Mouse (Mus musculus): ENCODE results near the gene Eya4. TPM values are rescaled to one million over a fixed set of nuclear protein-coding genes. Genes with fewer than 3 reads are reported as not detected.

Eya4 gene
- polyA plus RNA-seq, 1 experiment from 2014 or later = 10.7 TPM

DNA sequence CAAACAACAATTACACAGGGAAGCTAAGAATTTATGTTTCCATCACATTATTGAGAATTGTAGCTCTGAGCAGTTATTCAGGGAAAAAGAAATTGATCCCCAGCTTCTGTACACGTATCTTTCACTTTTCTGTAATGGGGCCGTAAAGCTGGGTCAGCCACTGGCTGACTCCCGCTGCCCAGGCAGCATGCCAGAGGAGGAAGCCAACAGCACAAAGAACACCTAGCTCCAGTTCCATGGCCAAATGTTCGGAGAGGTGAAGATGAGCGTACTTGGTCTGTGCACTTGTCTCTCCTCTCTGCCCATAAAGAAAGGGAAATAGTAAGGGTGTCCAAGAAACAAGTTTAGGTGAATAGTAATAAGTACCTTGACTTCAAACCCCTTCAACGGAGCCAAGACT, 22.9 kb downstream of the Eya4 start:
- 84% methylated on average over 6 of the region's 6 CpGs for WGBS
- no peaks in the 10 kb centered on the region for H3K9me3 ChIP-seq

GRCm38 (mm10) chr10:23322275-23322674, 28.3 kb downstream of the Eya4 start:
- Histone ChIP-seq H3K9me3 (no peaks in the 10 kb centered on the region), H3K9ac (replicated peaks) (no peak overlapping the region), H3K4me3 (replicated peaks) (no peak overlapping the region), H3K36me3 (no peaks in the 10 kb centered on the region), H3K27ac (no peak overlapping the region), H3K4me2 (no peak overlapping the region), H3K27me3 (no peaks in the 10 kb centered on the region), H3K4me1 (replicated peaks) (no peaks in the 10 kb centered on the region)
- 83% methylated on average over 4 of the region's 4 CpGs for WGBS
- no peak for ATAC-seq (ENCODE audit: insufficient number of reproducible peaks, insufficient read depth, low FRiP score, low TSS enrichment, low read depth)

More for the DNA sequence above, 22.9 kb downstream of the Eya4 start:
- no peak overlapping the region for H3K27ac ChIP-seq
- peaks cover 6% of the 10 kb centered on the region; the same call in 1 of the 2 replicates for H3K4me1 ChIP-seq (replicated peaks)
- H3K36me3 ChIP-seq = no peaks in the 10 kb centered on the region
- H3K4me3 ChIP-seq (replicated peaks) = no peak overlapping the region
- no peak overlapping the region for H3K4me2 ChIP-seq
- no peak overlapping the region for H3K9ac ChIP-seq (replicated peaks)
- H3K27me3 ChIP-seq = no peaks in the 10 kb centered on the region
- ATAC-seq (ENCODE audit: insufficient number of reproducible peaks, insufficient read depth, low FRiP score, low TSS enrichment, low read depth) = no peak

GRCm38 (mm10) chr10:23295616-23296015, 55.0 kb downstream of the Eya4 start:
- Histone ChIP-seq H3K4me1 (replicated peaks) (no peaks in the 10 kb centered on the region), H3K36me3 (no peaks in the 10 kb centered on the region), H3K4me3 (replicated peaks) (no peak overlapping the region), H3K9ac (replicated peaks) (no peak overlapping the region), H3K9me3 (no peaks in the 10 kb centered on the region), H3K27ac (no peak overlapping the region), H3K27me3 (no peaks in the 10 kb centered on the region), H3K4me2 (no peak overlapping the region)
- ATAC-seq (ENCODE audit: insufficient number of reproducible peaks, insufficient read depth, low FRiP score, low TSS enrichment, low read depth) = no peak
- 83% methylated on average over 3 of the region's 3 CpGs for WGBS

GRCm38 (mm10) chr10:23292495-23292894, 58.1 kb downstream of the Eya4 start:
- ATAC-seq (ENCODE audit: insufficient number of reproducible peaks, insufficient read depth, low FRiP score, low TSS enrichment, low read depth) = no peak
- Histone ChIP-seq H3K9me3 (no peaks in the 10 kb centered on the region), H3K4me2 (no peak overlapping the region), H3K9ac (replicated peaks) (no peak overlapping the region), H3K36me3 (no peaks in the 10 kb centered on the region), H3K4me1 (replicated peaks) (no peaks in the 10 kb centered on the region), H3K4me3 (replicated peaks) (no peak overlapping the region), H3K27me3 (no peaks in the 10 kb centered on the region), H3K27ac (no peak overlapping the region)
- 71% methylated on average over 7 of the region's 7 CpGs for WGBS

DNA sequence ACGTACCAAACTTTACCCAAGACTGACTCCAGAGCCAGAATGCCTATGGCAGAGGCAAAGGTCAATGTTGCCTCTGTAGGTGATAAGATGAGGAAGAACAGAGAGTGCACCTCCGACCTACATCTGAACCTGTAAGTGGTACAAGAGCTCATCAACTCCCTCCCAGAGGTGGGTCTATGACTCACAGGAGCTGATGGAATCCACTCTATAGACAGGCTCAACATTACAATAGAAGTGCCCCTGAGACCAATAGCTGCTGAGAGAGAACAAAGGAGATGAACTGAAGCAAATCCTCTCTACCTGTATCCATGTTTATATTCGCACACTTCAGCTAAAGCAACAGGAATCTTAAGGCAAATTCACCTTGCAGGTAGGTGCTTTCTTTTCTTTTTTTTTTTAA, 73.2 kb downstream of the Eya4 start:
- no peaks in the 10 kb centered on the region for H3K4me1 ChIP-seq (replicated peaks)
- H3K27ac ChIP-seq = no peak overlapping the region
- H3K9ac ChIP-seq (replicated peaks) = no peak overlapping the region
- H3K4me2 ChIP-seq = no peak overlapping the region
- no peak overlapping the region for H3K4me3 ChIP-seq (replicated peaks)
- no peak for ATAC-seq (ENCODE audit: insufficient number of reproducible peaks, insufficient read depth, low FRiP score, low TSS enrichment, low read depth)
- WGBS = 84% methylated on average over 3 of the region's 3 CpGs
- H3K36me3 ChIP-seq = no peaks in the 10 kb centered on the region
- no peaks in the 10 kb centered on the region for H3K27me3 ChIP-seq
- no peaks in the 10 kb centered on the region for H3K9me3 ChIP-seq

- WGBS = 71% methylated on average over 9 of the region's 9 CpGs
These were observed 79.5 kb downstream of the Eya4 start for GRCm38 (mm10) chr10:23271050-23271621.

DNA sequence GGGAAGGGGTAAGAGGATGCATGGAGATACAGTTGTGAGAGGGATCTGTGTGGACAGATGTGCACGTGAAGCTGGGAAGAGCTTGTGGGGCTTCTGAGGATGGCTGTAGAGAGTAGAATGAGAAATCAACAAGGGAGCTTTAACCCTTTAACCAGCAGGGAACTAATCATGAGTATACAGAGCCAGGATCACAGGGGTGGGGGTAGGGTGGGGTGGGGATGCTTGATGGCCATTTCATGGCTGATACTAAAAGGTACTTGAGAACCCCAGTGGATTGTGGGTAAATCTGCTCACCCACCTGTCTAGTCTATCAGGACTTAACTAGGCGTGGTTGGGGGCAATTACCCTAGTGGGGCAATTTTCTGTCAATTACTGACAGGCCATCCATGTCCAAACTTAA, 80.1 kb downstream of the Eya4 start:
- Histone ChIP-seq H3K9me3 (no peaks in the 10 kb centered on the region), H3K27ac (no peak overlapping the region), H3K4me2 (no peak overlapping the region), H3K4me1 (replicated peaks) (no peaks in the 10 kb centered on the region), H3K27me3 (no peaks in the 10 kb centered on the region), H3K4me3 (replicated peaks) (no peak overlapping the region), H3K36me3 (no peaks in the 10 kb centered on the region), H3K9ac (replicated peaks) (no peak overlapping the region)
- ATAC-seq (ENCODE audit: insufficient number of reproducible peaks, insufficient read depth, low FRiP score, low TSS enrichment, low read depth) = no peak
- 81% methylated on average over 2 of the region's 2 CpGs for WGBS

More at GRCm38 (mm10) chr10:23271050-23271621, 79.5 kb downstream of the Eya4 start:
- Histone ChIP-seq H3K4me2 (no peak overlapping the region), H3K27ac (no peak overlapping the region), H3K9me3 (no peaks in the 10 kb centered on the region), H3K9ac (replicated peaks) (no peak overlapping the region), H3K27me3 (no peaks in the 10 kb centered on the region), H3K4me1 (replicated peaks) (no peaks in the 10 kb centered on the region), H3K4me3 (replicated peaks) (no peak overlapping the region), H3K36me3 (no peaks in the 10 kb centered on the region)
- no peak for ATAC-seq (ENCODE audit: insufficient number of reproducible peaks, insufficient read depth, low FRiP score, low TSS enrichment, low read depth)

GRCm38 (mm10) chr10:23252180-23252579, 98.4 kb downstream of the Eya4 start:
- Histone ChIP-seq H3K4me2 (no peak overlapping the region), H3K27me3 (no peaks in the 10 kb centered on the region), H3K9ac (replicated peaks) (no peak overlapping the region), H3K36me3 (no peaks in the 10 kb centered on the region), H3K27ac (no peak overlapping the region), H3K4me3 (replicated peaks) (no peak overlapping the region), H3K9me3 (no peaks in the 10 kb centered on the region), H3K4me1 (replicated peaks) (0 out of 2 replicates have a peak, but pooled peaks cover 2% of the 10 kb centered on the region)
- ATAC-seq (ENCODE audit: insufficient number of reproducible peaks, insufficient read depth, low FRiP score, low TSS enrichment, low read depth) = no peak
- 77% methylated on average over 4 of the region's 4 CpGs for WGBS

DNA sequence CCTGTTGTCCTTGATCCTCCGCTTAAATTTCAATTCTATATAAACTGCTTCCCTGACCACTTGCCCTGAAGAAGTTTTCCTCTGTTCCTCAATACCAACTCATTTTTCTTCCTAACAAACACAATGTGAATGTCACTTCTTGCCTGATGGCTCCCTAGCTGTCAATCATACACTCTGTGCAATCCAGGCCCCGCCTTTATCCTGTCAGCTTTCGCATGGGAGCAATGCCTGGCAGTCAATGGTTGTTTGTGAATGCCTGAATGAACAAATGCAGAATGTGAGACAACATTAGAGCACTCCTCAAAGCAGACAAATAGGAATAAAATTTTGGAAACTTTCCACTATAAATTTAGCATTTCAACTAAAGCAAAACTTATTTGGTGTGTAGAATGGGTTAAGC, 104.1 kb downstream of the Eya4 start:
- no peak overlapping the region for H3K9ac ChIP-seq (replicated peaks)
- no peaks in the 10 kb centered on the region for H3K27me3 ChIP-seq
- 86% methylated on average over 3 of the region's 3 CpGs for WGBS
- H3K4me1 ChIP-seq (replicated peaks) = no peaks in the 10 kb centered on the region
- H3K9me3 ChIP-seq = no peaks in the 10 kb centered on the region
- no peak for ATAC-seq (ENCODE audit: insufficient number of reproducible peaks, insufficient read depth, low FRiP score, low TSS enrichment, low read depth)
- no peaks in the 10 kb centered on the region for H3K36me3 ChIP-seq
- H3K4me3 ChIP-seq (replicated peaks) = no peak overlapping the region
- H3K27ac ChIP-seq = no peak overlapping the region
- no peak overlapping the region for H3K4me2 ChIP-seq

DNA sequence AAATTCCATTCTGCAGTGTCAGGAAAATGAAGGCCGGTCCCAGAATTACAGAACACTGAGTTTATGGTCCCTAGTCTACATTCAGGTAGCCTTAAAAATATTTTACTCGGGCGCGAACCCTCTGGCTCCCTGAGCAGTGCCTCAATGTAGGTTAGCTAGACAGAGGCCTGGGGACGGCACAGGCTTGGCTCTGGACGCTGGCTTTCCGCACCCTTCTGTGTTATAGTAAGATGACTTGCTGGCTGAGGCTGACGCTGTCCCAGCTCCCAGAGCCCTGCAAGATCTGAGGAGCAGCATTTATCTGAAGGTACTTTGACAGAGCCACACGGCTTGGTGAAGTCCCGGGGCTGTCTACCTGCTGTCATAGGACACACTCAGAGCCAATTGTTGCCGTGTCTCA, 113.7 kb downstream of the Eya4 start:
- H3K27ac ChIP-seq = peak overlapping the region; percentile 80
- ATAC-seq (ENCODE audit: insufficient number of reproducible peaks, insufficient read depth, low FRiP score, low TSS enrichment, low read depth) = 0 out of 2 replicates have a peak, but pooled peaks have one; percentile 52
- H3K4me3 ChIP-seq (replicated peaks) = no peak overlapping the region
- peaks cover 9% of the 10 kb centered on the region for H3K4me1 ChIP-seq (replicated peaks)
- no peaks in the 10 kb centered on the region for H3K9me3 ChIP-seq
- 47% methylated on average over 11 of the region's 11 CpGs for WGBS
- H3K36me3 ChIP-seq = no peaks in the 10 kb centered on the region
- H3K27me3 ChIP-seq = no peaks in the 10 kb centered on the region
- H3K4me2 ChIP-seq = no peak overlapping the region
- no peak overlapping the region for H3K9ac ChIP-seq (replicated peaks)

DNA sequence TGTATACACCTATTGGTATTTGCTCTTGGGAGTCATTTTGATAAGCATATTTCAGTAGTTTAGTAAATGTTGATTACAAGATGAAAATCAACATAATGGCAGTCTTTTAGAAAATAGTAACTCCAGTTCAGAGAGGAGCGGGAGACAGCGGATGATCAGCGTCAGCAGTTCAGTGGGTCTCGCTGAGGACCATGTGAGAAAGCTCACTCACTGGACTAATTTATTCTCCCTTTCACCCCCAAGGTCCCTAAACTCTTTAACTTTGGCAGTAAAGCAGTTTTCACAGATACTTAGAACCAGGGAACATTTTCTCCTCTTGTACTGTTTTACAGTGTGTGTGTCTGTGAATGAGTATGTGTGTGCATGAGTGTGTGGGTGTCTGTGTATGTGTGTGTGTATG, 115.2 kb downstream of the Eya4 start:
- Histone ChIP-seq H3K27me3 (no peaks in the 10 kb centered on the region), H3K4me1 (replicated peaks) (peaks cover 9% of the 10 kb centered on the region), H3K36me3 (no peaks in the 10 kb centered on the region), H3K9me3 (no peaks in the 10 kb centered on the region), H3K27ac (no peak overlapping the region), H3K4me3 (replicated peaks) (no peak overlapping the region), H3K4me2 (no peak overlapping the region), H3K9ac (replicated peaks) (no peak overlapping the region)
- 89% methylated on average over 4 of the region's 4 CpGs for WGBS
- no peak for ATAC-seq (ENCODE audit: insufficient number of reproducible peaks, insufficient read depth, low FRiP score, low TSS enrichment, low read depth)

DNA sequence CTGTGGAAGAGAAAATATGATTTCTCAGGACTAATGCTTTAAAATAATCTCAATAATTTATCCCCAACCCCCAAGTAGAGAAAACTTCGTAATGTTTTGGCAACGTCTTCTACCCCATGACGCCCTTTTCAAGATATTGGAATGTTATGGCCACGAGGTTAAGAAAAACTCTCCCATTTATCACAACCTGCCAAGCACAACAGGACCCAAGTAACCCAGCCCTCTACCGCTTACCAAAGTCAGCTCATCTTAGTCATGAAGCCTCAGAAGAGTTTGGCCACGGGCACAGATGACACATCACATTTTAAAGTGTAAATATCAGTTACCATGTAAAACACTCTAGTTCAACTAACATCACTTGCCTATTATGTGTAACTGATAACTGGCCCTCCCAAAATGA, 117.2 kb downstream of the Eya4 start:
- H3K27ac ChIP-seq = no peak overlapping the region
- no peaks in the 10 kb centered on the region for H3K27me3 ChIP-seq
- H3K4me3 ChIP-seq (replicated peaks) = no peak overlapping the region
- no peak overlapping the region for H3K9ac ChIP-seq (replicated peaks)
- H3K4me1 ChIP-seq (replicated peaks) = peaks cover 9% of the 10 kb centered on the region
- H3K36me3 ChIP-seq = no peaks in the 10 kb centered on the region
- WGBS = 70% methylated on average over 6 of the region's 6 CpGs
- H3K9me3 ChIP-seq = no peaks in the 10 kb centered on the region
- no peak for ATAC-seq (ENCODE audit: insufficient number of reproducible peaks, insufficient read depth, low FRiP score, low TSS enrichment, low read depth)
- H3K4me2 ChIP-seq = no peak overlapping the region
